Mouse (Mus musculus) limb, embryonic 14.5 days (tissue): ENCODE results near the gene Rap1gap2. TPM values are rescaled to one million over a fixed set of nuclear protein-coding genes. Genes with fewer than 3 reads are reported as not detected.

Experiments
- ATAC-seq: fragments of 200-750 bp; cut with Nextera tagmentation; 2 replicates; pipeline ENCODE4 v1.8.0; 2017; ENCODE audit warnings: low read depth, moderate number of reproducible peaks, moderate TSS enrichment; ENCODE audit not compliant: low FRiP score
- DNase-seq: peaks from one replicate; pipeline ENCODE4 v3.0.0-alpha.2; 2015; ENCODE audit warnings: low spot score
- H3K27ac ChIP-seq: fragments of 300-500 bp; sonication (generic); replicated peaks from 2 replicates; pipeline ENCODE4 v1.5.1; 2014; ENCODE audit warnings: low read depth, mild to moderate bottlenecking, low read length, moderate library complexity, mixed read lengths
- H3K27me3 ChIP-seq: fragments of 300-500 bp; sonication (generic); 2 replicates; pipeline ENCODE4 v1.6.1; 2014; ENCODE audit warnings: low read length, mixed read lengths; ENCODE audit not compliant: control insufficient read depth, insufficient read depth
- H3K36me3 ChIP-seq: fragments of 300-500 bp; sonication (generic); 2 replicates; pipeline ENCODE4 v1.6.1; 2014; ENCODE audit warnings: mild to moderate bottlenecking, low read length, moderate library complexity, mixed read lengths; ENCODE audit not compliant: control insufficient read depth, insufficient read depth
- H3K4me1 ChIP-seq: fragments of 300-500 bp; sonication (generic); 2 replicates; pipeline ENCODE4 v1.6.1; 2014; ENCODE audit warnings: antibody characterized with exemption, low read length, mixed read lengths; ENCODE audit not compliant: control insufficient read depth, insufficient read depth
- H3K4me2 ChIP-seq: fragments of 300-500 bp; sonication (generic); replicated peaks from 2 replicates; pipeline ENCODE4 v1.6.1; 2014; ENCODE audit warnings: low read depth, mild to moderate bottlenecking, low read length, moderate library complexity; ENCODE audit not compliant: severe bottlenecking
- H3K4me3 ChIP-seq: fragments of 300-500 bp; sonication (generic); replicated peaks from 2 replicates; pipeline ENCODE4 v1.5.1; 2014; ENCODE audit warnings: low read length
- H3K9ac ChIP-seq: fragments of 300-500 bp; sonication (generic); 2 replicates; pipeline ENCODE4 v1.6.1; 2014; ENCODE audit warnings: mild to moderate bottlenecking, low read depth, low read length, moderate library complexity; ENCODE audit not compliant: severe bottlenecking
- H3K9me3 ChIP-seq: fragments of 300-500 bp; sonication (generic); 2 replicates; pipeline ENCODE4 v1.6.1; 2016; ENCODE audit warnings: low read length; ENCODE audit not compliant: control insufficient read depth
- POLR2A ChIP-seq: fragments of 200-500 bp; IDR thresholded peaks from 2 replicates; pipeline ENCODE4 v1.8.0; 2012; ENCODE audit warnings: inconsistent platforms, mild to moderate bottlenecking, moderate library complexity, borderline replicate concordance; ENCODE audit not compliant: insufficient read depth, insufficient read length; ENCODE audit errors: extremely low read depth
- WGBS: fragments of 180-500 bp; shearing (Covaris S2); extraction: QIAGEN DNeasy Blood & Tissue Kit; methylation state at CpG from one replicate; pipeline ENCODE4 v1.1.7; 2014; 5-methylcytosine and 5-hydroxymethylcytosine counted together
- polyA plus RNA-seq, 2 experiments: library from polyadenylated mRNA; depleted of rRNA in 1 of 2; stranded (reverse) in 1 of 2; unstranded in 1 of 2; fragments of >200 nt; fragmentation: Nextera tagmentation in 1 of 2; extraction: Ambion mirVana in 1 of 2; gene quantifications; 2 replicates each; pipeline versions ENCODE4 v1.2.1 to v1.2.3; 2012 to 2014

Rap1gap2 gene
- polyA plus RNA-seq, 2 experiments, result 1.1 to 4.1 TPM

DNA sequence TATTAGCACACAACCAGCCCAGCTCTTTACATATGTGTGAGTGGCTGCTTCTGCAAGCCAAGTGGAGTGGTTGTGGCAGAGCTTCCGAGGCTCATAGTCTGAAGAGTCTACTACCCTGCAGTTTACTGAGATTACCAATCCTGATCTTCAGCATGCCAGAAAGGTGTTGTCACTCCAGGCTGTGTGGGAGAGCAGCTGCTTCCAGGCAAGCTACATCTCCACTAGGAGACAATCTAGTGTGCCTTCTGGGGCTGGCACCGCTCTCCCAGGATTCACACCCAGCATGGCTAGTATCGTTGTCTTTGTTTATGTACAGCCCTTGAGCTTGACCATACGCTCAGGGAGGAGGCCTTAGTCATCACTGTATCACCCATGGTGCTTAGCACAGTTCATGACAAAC, 191.1 kb downstream of the Rap1gap2 start:
- H3K4me1 ChIP-seq, result no peaks in the 10 kb centered on the region
- DNase-seq (no peak), ATAC-seq (no peak)
- no peak overlapping the region for H3K27ac ChIP-seq
- H3K27me3 ChIP-seq, result no peaks in the 10 kb centered on the region
- no peak for TF ChIP-seq POLR2A
- no peaks in the 10 kb centered on the region for H3K36me3 ChIP-seq
- 74% methylated on average over 4 of the region's 4 CpGs for WGBS
- H3K4me3 ChIP-seq, result no peak overlapping the region
- no peak overlapping the region for H3K4me2 ChIP-seq
- no peaks in the 10 kb centered on the region for H3K9me3 ChIP-seq
- H3K9ac ChIP-seq, result no peak overlapping the region

DNA sequence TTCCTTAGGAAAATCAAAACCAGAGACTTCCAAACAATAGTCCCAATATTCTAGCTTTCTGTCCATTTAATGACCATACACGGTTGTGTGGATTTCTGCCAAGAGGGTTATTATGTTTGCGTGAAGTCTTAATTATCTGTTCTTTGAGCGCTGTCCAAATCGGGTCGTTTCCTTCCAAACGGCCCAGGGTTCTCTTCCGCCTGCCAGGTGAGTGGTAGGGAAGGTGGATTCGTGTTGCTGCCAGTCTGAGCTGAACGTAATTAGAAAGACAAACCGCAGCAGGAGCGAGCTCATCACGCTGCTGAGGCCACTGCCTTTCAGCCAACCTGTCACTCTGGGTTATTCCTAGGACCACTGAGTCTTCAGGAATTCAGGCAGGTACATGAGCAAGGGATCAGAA, 195.0 kb downstream of the Rap1gap2 start:
- no peak for ATAC-seq

DNA sequence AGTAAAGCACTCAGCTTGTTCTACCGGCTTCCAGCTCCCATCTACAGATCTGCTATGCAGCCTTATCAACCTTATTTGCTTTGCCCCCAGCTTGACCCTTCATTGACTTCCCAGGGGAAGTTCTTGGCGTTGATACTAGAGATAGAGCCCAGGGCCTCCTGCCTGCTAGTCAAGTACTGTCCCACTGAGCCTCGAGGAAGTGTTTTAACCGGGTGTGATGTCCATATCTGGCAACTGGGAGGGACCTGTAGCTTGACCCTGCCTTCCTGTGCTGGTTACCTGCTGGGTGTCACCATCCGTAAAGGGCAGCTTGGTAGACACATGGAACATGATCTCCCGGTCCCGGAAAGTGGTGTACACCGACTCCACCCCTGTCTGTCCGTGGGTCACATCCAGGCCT, 196.6 kb downstream of the Rap1gap2 start:
- H3K27ac ChIP-seq, result no peak overlapping the region
- H3K9ac ChIP-seq, result no peak overlapping the region
- no peaks in the 10 kb centered on the region for H3K36me3 ChIP-seq
- no peak overlapping the region for H3K4me2 ChIP-seq
- peaks cover 10% of the 10 kb centered on the region for H3K4me1 ChIP-seq
- H3K27me3 ChIP-seq, result no peaks in the 10 kb centered on the region
- H3K9me3 ChIP-seq, result no peaks in the 10 kb centered on the region
- no peak for ATAC-seq
- no peak for DNase-seq
- TF ChIP-seq POLR2A, result no peak
- WGBS, result 70% methylated on average over 9 of the region's 9 CpGs
- no peak overlapping the region for H3K4me3 ChIP-seq

More for the DNA sequence above, 195.0 kb downstream of the Rap1gap2 start:
- 59% methylated on average over 12 of the region's 12 CpGs for whole genome bisulfite sequencing
- DNase-seq, result no peak
- Histone ChIP-seq H3K36me3 (no peaks in the 10 kb centered on the region), H3K9me3 (no peaks in the 10 kb centered on the region), H3K4me2 (no peak overlapping the region), H3K27ac (no peak overlapping the region), H3K4me1 (no peaks in the 10 kb centered on the region), H3K27me3 (no peaks in the 10 kb centered on the region), H3K4me3 (no peak overlapping the region), H3K9ac (no peak overlapping the region)
- no peak for TF ChIP-seq POLR2A

DNA sequence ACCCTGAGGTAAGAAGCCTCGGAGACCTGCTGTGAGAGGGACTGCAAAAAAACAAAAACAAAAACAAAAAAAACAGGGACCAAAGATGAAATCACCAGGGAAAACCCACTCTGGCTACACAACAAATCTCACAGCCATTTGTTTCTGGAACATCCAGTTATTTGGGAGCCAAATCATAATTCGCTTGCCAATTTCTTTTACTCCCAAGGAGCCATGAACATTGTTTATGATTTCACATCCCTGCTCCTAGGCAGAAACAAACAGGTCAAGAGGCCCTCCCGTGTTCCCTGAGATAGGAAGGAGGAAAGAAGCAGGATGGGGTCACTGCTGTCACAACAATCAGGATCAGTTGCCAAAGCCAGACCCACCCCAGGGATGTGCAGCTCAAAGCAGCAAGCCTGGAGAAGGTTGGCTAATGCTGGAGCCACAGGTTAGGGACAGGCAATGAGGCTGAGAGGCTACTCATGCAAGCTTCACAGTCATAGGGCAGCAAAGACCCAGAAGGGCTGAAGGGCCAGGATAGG, 197.2 kb downstream of the Rap1gap2 start:
- Histone ChIP-seq H3K36me3 (no peaks in the 10 kb centered on the region), H3K27ac (no peak overlapping the region), H3K27me3 (no peaks in the 10 kb centered on the region), H3K4me3 (no peak overlapping the region), H3K9ac (no peak overlapping the region), H3K9me3 (no peaks in the 10 kb centered on the region), H3K4me2 (no peak overlapping the region), H3K4me1 (peaks cover 15% of the 10 kb centered on the region)
- no peak for ATAC-seq
- no peak for TF ChIP-seq POLR2A
- no peak for DNase-seq
- WGBS, result 66% methylated on average over 3 of the region's 3 CpGs

DNA sequence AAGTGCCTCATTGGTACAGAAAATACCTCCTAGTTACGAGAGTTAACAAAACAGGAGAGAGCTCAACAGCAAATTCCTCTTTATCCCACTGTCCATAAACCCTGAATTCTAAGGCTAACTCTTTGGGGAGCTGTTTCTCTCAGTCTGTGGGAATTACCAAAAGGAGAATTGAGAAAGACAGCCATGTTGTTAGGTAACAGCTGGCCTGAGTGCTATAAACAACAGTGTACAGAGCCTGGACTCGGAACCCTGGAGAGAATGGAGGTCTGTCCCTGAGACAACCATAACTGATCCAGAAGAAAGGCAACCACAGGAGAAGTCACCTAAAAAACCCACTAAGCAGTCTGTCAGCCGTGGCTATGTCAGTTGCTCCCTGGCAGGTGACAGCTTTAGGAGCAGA, 198.3 kb downstream of the Rap1gap2 start:
- H3K4me2 ChIP-seq, result no peak overlapping the region
- H3K36me3 ChIP-seq, result no peaks in the 10 kb centered on the region
- H3K9ac ChIP-seq, result no peak overlapping the region
- no peak overlapping the region for H3K27ac ChIP-seq
- no peak for TF ChIP-seq POLR2A
- WGBS, result 59% methylated on average over 3 of the region's 3 CpGs
- peaks cover 18% of the 10 kb centered on the region for H3K4me1 ChIP-seq
- no peaks in the 10 kb centered on the region for H3K9me3 ChIP-seq
- ATAC-seq, result no peak
- no peak for DNase-seq
- H3K27me3 ChIP-seq, result no peaks in the 10 kb centered on the region
- H3K4me3 ChIP-seq, result no peak overlapping the region

DNA sequence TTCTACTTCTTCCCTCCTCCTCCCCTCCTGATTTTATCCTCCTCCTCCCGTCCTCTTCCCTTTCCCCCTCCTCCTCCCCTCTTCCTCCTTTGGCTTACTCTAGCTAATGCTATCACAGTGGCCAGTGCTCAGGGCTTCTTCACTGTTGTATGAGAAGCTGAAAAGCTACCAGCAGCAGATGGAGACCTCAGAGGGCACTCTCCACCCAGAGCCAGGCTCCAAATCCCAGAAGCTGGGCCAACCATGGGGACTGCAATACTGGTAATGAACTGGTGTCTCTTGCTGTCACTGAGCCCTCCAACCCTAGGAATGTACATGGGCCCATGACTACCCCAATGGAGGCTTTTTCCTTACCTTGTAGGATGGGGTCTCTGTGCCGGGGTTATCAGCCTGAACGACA, 198.8 kb downstream of the Rap1gap2 start:
- TF ChIP-seq POLR2A, result no peak
- 70% methylated on average over 3 of the region's 3 CpGs for WGBS
- no peak for ATAC-seq

More for the DNA sequence above, 198.8 kb downstream of the Rap1gap2 start:
- Histone ChIP-seq H3K36me3 (no peaks in the 10 kb centered on the region), H3K27ac (no peak overlapping the region), H3K4me1 (peaks cover 18% of the 10 kb centered on the region), H3K27me3 (no peaks in the 10 kb centered on the region), H3K9ac (no peak overlapping the region), H3K4me2 (no peak overlapping the region), H3K9me3 (no peaks in the 10 kb centered on the region), H3K4me3 (no peak overlapping the region)
- no peak for DNase-seq
